Mouse (Mus musculus) ES-E14 (cell line): ENCODE results near the gene Fam71e1. TPM values are rescaled to one million over a fixed set of nuclear protein-coding genes. Genes with fewer than 3 reads are reported as not detected.

ENCODE experiments used
- DNase-seq: peaks from one replicate; pipeline ENCODE4 v3.0.0-alpha.2; 2013; ENCODE audit warnings: low read depth, low spot score
- H3K27ac ChIP-seq: 2 replicates; pipeline ENCODE4 v1.5.1; 2012; ENCODE audit warnings: low read depth, mild to moderate bottlenecking, low read length, moderate library complexity, mixed read lengths; ENCODE audit not compliant: poor library complexity, insufficient read depth, severe bottlenecking
- H3K36me3 ChIP-seq: 2 replicates; pipeline ENCODE4 v1.6.1; 2012; ENCODE audit warnings: mild to moderate bottlenecking, low read length, moderate library complexity, mixed read lengths; ENCODE audit not compliant: control insufficient read depth, poor library complexity, insufficient read depth, severe bottlenecking
- H3K4me1 ChIP-seq, 2 experiments: fragments of 150-350 bp in 1 of 2; sonication (generic) in 1 of 2; 2 replicates each; pipeline ENCODE4 v1.6.1; 2012; ENCODE audit warnings: low read length in 2 of 2, mild to moderate bottlenecking in 1 of 2, mixed read lengths in 1 of 2; ENCODE audit not compliant: control insufficient read depth in 2 of 2, insufficient read depth in 2 of 2, poor library complexity in 1 of 2
- H3K4me3 ChIP-seq, 2 experiments: fragments of 150-350 bp in 1 of 2; sonication (generic) in 1 of 2; 2 replicates each; pipeline ENCODE4 v1.5.1; 2012; ENCODE audit warnings: low read length in 2 of 2, low read depth in 1 of 2, mild to moderate bottlenecking in 1 of 2, mixed read lengths in 1 of 2; ENCODE audit not compliant: insufficient read depth in 1 of 2, poor library complexity in 1 of 2, severe bottlenecking in 1 of 2
- H3K9ac ChIP-seq: 2 replicates; pipeline ENCODE4 v1.6.1; 2012; ENCODE audit warnings: low read depth, mild to moderate bottlenecking, low read length, mixed read lengths; ENCODE audit not compliant: poor library complexity, insufficient read depth, severe bottlenecking
- H3K9me3 ChIP-seq: fragments of 150-350 bp; sonication (generic); 2 replicates; pipeline ENCODE4 v1.6.1; 2012; ENCODE audit warnings: low read depth, mild to moderate bottlenecking, low read length; ENCODE audit not compliant: control insufficient read depth, insufficient read depth
- CHD2 ChIP-seq: IDR thresholded peaks from 2 replicates; pipeline ENCODE4 v1.6.1; 2014; ENCODE audit warnings: mild to moderate bottlenecking, low read depth, low read length, inconsistent platforms
- HCFC1 ChIP-seq: IDR thresholded peaks from 2 replicates; pipeline ENCODE4 v1.6.1; 2012; ENCODE audit warnings: low read length, inconsistent platforms, borderline replicate concordance; ENCODE audit not compliant: insufficient read depth
- MAFK ChIP-seq: IDR thresholded peaks from 2 replicates; pipeline ENCODE4 v1.6.1; 2014; ENCODE audit warnings: mild to moderate bottlenecking, low read depth, low read length, inconsistent platforms; ENCODE audit not compliant: insufficient read depth
- ZC3H11A ChIP-seq: IDR thresholded peaks from 2 replicates; pipeline ENCODE4 v1.6.1; 2012; ENCODE audit warnings: low read depth, mild to moderate bottlenecking, inconsistent platforms, low read length, borderline replicate concordance
- ZNF384 ChIP-seq: IDR thresholded peaks from 2 replicates; pipeline ENCODE4 v1.6.1; 2012; ENCODE audit warnings: low read depth, low read length, inconsistent platforms
- in situ Hi-C, 2 experiments: fragments of 600-800 bp; cut with MboI; formaldehyde crosslinking; loops; one replicate each; pipeline ENCODE4 v1.15.1; 2025; ENCODE audit warnings: low sequenced_read_pairs in 2 of 2, inconsistent platforms in 1 of 2; ENCODE audit not compliant: unreplicated experiment in 2 of 2
- total RNA-seq: library from RNA; depleted of rRNA; stranded (reverse); fragments of 300-350 nt; gene quantifications from 2 replicates; pipeline ENCODE4 v1.2.3, GENCODE M21; 2012

The Fam71e1 gene
- total RNA-seq, 1 experiment = 3.4 TPM

DNA sequence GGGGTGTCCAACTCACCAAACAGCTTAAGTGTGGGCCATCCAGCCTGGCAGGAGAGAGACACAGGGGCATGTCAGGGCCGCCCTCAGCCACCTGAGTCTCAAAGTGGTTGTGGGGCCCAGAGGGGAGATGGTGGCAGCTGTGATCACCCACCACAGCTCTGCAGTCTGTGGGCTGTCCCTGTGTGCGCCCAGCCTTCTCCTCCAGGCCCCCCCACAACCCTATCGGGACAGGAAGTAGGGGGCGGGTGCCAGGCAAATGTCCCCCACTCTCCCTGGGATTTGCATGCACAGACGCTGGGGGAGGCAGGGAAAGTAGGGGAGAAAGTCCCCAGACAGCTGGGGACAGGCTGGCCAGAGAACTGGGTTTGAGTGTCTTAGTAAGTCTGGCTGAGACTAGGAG is 34.8 kb downstream of the Fam71e1 start:
- in situ Hi-C loops = no loop called here

DNA sequence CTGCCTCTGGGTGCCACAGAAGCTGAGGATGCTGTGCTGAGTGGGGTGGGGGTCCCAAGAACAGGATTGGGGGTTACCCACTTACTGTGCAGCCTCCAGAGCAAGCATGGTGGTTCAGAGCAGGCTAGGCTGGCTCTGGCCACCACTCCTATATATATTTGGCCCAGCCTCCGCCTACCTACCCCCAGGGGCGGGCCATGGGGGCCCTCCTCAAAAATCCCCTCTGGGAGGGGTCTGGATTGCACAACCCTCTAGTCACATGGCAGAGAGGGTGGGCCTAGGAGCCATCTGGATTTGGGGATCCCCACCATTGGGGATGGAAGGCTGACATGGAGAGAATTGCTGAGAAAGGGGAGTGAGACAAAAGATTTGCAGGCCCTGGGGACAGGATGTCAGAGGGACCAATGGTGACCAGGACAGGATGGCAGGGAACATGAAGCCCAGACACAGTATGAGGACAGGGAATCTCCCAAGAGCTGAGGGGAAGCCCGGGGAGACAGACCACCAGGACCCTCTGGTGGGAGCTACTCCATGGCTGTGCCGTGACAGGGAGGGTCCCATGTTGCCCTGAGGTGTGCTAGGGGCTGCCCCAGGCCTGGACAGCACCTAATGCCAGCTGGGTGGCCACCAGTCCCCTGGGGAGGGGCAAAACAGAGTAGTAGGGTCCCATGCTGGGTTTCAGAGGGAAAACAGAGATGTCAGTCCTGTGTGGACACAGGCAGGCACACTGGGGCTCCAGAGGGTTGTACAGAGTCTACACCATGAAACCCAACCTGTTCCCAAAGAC is 35.8 kb downstream of the Fam71e1 start, which contains the start of gene Spib:
Gene Spib (minus strand): TSS at position 126 of the 787 bp plus-strand sequence.
- no peaks in the 10 kb centered on the region for H3K9me3 ChIP-seq
- no peak for DNase-seq
- H3K4me1 ChIP-seq = peaks cover 15 to 60% of the 10 kb centered on the region in 2 experiments; a peak in 3 of 4 replicates
- in situ Hi-C loops = no loop called here
- peaks cover 43% of the 10 kb centered on the region for H3K36me3 ChIP-seq
- TF ChIP-seq ZC3H11A (no peak), ZNF384 (no peak), CHD2 (no peak), MAFK (no peak), HCFC1 (no peak)
- H3K4me3 ChIP-seq = no peak within 1 kb of the TSS; a peak in 1 of 4 replicates
- H3K27ac ChIP-seq = no peak within 1 kb of the TSS
- H3K9ac ChIP-seq = no peak within 1 kb of the TSS

More for the DNA sequence above, 34.8 kb downstream of the Fam71e1 start:
- Histone ChIP-seq H3K36me3 (peaks cover 34% of the 10 kb centered on the region), H3K4me1 (peaks cover 17 to 63% of the 10 kb centered on the region in 2 experiments; a peak in 3 of 4 replicates), H3K27ac (no peak overlapping the region), H3K9me3 (no peaks in the 10 kb centered on the region), H3K9ac (no peak overlapping the region), H3K4me3 (no peak overlapping the region; a peak in 1 of 4 replicates)
- DNase-seq = no peak
- TF ChIP-seq MAFK (no peak), ZNF384 (no peak), ZC3H11A (no peak), CHD2 (no peak), HCFC1 (no peak)

DNA sequence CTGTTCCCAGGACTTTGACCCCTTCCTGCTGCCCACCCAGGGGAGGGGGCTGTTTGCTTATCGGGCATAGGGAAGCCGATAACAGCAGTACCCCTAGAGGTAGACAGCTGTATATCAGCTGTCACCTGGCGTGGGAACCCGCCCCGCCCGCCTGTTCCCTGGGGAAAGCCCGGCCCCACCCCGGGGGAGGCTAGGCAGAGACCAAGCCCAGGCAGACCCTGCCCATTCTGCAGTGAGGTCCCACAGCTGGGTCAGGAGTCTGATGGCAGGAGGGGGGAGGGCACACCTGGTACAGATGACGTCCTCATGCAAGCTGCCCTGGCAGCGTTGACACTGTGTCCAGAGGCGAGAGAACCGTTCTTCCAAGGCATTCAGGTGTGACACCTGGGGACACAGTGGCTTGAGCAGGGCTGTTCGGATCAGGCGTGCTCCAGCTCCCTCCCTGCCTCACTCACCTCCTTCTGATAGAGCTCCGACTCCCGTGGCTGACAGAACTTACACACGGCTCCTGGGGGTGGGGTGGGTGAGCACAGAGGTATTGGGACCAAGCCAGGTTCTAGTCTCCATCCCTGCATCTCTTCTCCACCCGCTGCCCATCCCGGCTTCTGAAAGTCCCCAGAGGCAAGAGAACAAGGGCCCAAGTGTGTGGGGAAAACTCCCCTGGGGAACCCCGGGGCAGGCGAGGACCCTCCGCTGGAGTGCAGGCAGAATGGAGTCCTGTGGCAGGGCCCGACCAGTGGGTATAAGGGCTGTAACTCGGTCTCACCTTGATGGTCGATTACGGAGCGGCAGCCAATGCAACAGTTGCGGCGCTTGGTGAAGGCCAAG is 36.8 kb downstream of the Fam71e1 start:
- peaks cover 13 to 53% of the 10 kb centered on the region in 2 experiments; a peak in 3 of 4 replicates for H3K4me1 ChIP-seq
- H3K36me3 ChIP-seq = peaks cover 53% of the 10 kb centered on the region
- no peak overlapping the region for H3K27ac ChIP-seq
- in situ Hi-C loops = no loop called here
- DNase-seq = no peak
- no peak for TF ChIP-seq ZNF384
- peak overlapping the region in 1 of 2 experiments; percentile 29; a peak in 1 of 4 replicates for H3K4me3 ChIP-seq
- H3K9ac ChIP-seq = no peak overlapping the region
- H3K9me3 ChIP-seq = no peaks in the 10 kb centered on the region

DNA sequence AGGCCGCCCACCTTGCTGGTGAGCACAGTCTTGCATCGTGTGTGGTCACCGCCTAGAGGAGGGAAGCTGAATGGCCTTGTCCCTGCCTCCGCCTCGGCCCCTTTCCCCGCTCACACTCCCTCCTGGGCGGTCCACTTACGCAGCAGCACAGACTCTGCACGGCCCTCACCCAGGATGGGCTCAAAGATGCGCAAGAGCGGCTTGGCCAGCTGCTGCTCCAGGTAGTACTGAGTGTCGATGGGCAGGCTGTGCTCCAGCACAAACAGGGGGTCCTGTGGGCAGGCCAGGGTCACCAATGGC is 37.3 kb downstream of the Fam71e1 start:
- Histone ChIP-seq H3K36me3 (peaks cover 58% of the 10 kb centered on the region), H3K9ac (no peak overlapping the region), H3K9me3 (no peaks in the 10 kb centered on the region), H3K27ac (no peak overlapping the region), H3K4me1 (peaks cover 10 to 52% of the 10 kb centered on the region in 2 experiments; a peak in 3 of 4 replicates), H3K4me3 (peak overlapping the region in 1 of 2 experiments; percentile 29; a peak in 1 of 4 replicates)
- in situ Hi-C loops = no loop called here
- DNase-seq = no peak
- TF ChIP-seq CHD2 = no peak
